Mouse (Mus musculus) testis, postnatal 14 days (tissue): Measurements from ENCODE around the gene 1700024P04Rik.

Experiments used
- DNase-seq: peaks from one replicate; pipeline ENCODE4 v3.0.0; 2021; ENCODE audit warnings: low spot score

The 1700024P04Rik gene

DNA sequence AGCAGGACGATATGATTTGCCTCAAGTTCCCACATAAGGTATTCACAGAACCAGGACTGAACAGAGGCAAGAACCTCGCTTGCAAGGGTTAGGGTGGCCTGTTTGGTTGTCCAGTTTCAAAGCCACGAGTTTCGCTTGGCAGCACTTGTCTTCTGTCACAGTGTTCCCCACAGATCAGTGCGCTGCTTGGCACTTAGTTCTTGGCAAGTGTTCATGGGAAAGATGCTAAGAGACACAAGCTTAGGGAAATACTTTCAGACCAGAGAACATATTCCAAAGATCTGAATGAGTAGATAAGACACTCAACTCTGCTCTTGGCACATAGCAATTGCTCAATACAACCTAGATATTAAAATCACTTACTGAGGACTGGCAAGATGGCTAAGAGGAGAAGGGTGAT lies 17.8 kb downstream of the 1700024P04Rik start:
- no peak for DNase-seq

DNA sequence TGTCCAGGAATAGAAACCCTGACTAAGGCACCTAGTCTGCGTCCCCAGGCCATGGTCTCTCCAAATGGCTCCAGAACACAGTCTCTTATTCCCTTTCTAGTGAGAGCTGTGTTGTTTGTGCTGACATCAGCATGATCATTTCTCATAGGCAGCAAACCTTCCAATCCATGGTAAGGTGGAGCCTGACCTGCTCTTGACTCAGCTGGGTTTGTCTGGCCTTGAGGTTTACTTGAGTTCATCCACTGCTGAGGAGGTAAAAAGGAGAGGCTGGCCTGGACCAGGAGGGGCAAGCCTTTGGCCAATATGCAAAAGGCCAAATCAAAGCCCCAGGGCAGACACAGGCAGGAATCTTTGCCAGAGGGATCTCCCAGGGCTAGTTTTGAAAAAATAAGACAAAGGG lies 20.8 kb downstream of the 1700024P04Rik start:
- DNase-seq, result no peak

DNA sequence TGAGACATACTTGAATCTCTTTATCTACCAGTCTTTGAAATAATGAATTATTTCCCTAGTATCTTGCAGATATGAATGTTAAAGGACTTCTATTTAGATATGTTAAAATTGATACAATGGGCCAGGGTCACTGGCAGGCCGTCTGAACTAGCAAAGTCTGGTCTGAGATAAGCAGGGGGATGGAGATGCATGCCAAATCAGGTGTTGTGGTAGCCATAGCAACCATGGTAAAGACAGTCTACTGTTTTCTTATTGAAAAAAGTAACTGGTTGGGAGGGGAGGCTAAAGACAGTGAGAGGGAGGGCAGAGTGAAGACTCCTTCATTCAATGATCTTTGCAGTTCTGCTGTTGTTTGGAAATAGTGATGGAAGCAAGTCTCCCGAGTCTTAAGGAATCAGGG lies 26.2 kb downstream of the 1700024P04Rik start:
- DNase-seq, result no peak

DNA sequence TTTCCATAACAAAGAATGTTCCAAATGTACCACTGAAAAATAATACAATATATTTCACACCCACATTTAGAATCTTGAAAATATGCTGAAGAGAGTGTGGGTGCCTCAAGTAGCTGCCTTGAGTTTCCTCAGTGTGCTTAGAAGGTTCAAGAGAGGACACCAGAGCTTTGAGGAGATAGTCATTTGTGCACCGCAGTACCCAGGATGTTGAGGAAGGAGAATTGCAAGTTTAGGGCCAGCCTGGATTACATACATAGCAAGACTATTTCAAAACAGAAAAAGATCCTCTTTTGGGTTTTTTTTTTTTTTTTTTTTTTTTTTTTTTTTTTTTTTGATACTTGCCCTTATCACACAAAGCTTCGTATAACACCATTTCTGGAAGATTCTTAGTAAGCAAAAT lies 28.2 kb downstream of the 1700024P04Rik start:
- DNase-seq, result no peak

DNA sequence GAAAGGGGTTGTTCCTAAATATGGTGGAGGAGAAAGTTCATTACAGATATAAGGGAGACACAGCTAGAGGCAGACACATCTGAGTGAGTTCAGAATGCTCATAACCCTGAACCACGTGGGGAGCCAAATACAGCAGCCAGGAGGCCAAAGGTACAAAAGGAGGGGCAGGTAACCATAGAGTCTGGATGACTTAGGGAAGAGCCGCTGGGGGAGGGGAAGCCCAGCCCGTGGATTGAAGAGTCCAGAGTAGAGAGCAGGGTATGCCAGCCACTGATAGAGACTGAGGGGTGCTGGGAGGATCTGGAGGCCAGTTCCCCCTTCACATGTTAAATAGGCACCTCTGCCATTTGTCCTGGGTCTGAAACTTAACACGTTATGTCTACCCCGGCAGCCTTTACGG lies 28.7 kb downstream of the 1700024P04Rik start:
- no peak for DNase-seq

DNA sequence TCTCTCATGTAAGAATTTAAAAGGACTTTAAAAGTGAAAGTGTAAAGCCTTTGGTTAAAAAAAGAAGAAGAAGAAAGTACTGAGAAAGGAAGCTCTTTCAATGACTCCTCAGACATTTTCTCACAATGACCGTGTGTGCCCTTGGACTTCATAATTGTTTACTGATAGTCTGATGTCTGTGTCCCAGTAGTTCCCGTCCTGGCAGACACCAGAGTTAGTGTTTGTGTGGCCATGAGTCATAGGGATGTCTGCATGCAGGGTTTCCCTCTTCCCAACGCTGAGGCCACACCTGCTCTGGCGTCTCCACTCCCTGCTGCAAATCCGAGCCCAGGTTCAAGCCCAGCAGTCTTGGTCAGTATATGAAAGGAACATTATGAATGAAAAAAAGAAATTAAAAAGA lies 29.1 kb downstream of the 1700024P04Rik start:
- DNase-seq, result peak; percentile 18

DNA sequence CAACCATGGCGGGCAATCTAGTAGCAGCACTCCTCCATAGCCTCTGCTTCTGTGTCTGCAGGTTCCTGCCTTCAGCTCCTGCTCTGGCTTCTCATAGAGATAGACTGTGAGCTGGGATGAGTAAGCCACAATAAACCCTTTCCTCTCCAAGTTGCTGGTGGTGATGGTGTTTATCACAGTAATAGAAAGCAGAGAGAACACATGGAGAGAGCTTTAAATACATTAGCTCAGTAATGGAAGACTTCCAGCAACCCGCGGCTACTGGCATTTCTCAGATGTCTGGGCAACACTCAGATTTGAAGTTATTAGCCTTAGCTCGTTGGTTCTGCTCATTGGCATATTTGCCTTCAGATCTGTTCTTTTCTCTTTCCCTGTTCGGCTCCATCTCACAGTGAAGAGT lies 30.5 kb downstream of the 1700024P04Rik start:
- DNase-seq, result no peak

DNA sequence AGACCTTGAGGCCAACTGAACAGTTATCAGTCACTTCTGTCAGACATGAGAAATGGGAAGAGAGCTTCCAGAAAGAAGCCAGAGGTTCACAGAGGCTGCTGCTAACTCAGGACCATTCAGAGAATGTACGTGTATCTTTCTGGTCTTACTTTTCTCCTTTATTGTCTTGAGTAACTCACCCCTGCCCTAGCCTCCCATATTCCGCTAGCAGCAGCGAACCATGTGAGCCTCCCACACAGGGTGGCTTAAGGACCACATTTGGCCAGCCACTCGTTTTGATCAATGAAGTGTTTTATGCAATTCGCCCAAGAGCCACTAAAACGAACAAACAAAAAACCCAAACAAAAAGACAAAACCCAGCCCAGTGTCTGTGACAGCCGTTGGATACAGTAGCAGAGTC lies 32.4 kb downstream of the 1700024P04Rik start:
- no peak for DNase-seq

DNA sequence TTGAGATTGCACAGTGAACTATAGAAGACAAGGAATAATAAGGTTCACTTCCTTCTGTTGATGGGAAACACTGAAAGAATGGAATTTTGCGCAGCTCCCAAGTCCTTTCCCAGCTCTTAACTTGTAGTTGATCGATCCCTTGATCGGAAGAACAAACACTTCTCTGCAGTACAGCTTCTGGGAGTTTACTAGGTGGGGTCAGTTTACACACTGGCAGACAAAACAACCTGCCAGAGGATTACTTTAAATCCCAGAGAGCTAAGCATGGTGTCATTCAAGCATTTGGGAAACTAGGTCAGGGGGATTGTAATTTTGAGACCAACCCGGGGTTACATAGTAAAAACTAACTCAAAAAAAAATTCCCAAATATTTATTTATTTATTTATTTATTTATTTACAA lies 36.2 kb downstream of the 1700024P04Rik start:
- no peak for DNase-seq

DNA sequence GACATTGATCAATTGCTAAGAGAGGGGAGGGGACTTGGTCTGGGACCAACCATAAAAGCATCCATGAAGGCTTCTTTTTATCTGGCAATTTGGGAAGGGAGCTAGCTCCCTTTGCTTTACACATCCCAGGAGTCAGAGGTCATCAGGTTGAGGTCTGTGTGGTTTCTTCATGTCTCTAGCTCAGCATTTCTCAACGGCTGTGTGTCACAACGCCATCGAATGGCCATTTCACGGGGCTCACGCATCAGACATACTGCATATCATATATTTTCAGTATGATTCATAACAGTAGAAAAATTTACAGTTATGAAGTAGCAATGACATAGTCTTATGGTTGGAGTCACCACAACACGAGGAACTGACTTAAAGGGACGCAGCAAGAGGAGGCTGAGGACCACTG lies 37.9 kb downstream of the 1700024P04Rik start:
- DNase-seq, result no peak

DNA sequence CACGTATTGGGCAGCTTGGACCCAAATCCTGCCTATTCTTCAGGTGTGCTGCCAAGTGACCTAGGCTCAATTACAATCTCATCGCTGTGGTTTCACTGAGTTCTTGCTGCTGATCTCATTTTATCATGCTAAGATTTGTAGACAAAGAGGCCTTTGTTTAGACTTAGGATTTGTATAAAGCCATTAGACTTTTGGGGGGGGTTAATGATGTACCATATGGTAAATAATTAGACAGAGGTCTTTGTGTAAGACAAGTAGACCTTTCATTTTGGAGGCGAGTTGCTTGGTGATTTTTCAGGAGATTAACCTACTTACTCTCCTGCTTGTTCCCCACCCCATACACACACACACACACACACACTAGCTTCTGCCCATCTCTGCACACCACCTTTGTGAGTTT lies 38.5 kb downstream of the 1700024P04Rik start:
- DNase-seq, result no peak

DNA sequence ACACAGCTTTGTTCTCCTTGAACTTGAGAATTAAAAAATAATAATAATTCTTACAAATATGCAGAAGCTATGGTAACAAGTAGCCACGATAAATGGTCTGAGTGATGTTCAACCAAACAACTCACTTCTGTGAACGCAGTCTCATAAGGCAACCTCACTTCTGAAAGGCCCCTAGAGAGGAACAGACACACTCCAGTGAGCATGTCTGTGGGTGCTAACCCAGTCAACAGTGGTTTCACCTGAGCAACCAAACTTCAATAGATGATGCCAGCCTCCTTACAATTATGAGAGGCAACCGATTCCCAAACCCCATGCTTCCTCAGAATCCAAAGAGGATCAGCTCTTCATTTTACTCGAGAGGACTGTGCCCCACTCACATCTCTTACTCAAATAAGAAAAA lies 39.0 kb downstream of the 1700024P04Rik start:
- DNase-seq, result no peak

DNA sequence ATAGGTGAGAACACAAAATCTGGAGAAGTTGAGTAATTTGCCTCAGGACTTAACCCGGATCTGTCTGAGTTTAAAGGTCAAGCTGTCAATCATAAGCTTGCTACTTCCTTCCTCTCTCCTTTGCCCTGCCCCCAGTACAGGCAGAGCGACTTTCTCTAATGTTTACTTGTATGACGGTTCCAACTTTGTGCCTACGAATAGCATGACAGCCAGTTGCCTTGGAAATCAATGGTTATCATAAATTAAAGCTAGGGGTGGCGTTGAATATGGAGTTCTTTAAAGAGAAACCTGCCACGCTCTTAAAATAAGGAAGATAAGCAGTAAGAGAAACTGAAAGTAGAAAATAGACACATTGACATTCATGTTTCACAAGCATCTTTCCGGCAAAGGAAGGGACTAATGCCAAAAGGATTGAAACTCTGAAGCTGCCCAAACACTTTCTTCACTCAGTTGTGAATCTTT lies 39.7 kb downstream of the 1700024P04Rik start:
- DNase-seq, result no peak

DNA sequence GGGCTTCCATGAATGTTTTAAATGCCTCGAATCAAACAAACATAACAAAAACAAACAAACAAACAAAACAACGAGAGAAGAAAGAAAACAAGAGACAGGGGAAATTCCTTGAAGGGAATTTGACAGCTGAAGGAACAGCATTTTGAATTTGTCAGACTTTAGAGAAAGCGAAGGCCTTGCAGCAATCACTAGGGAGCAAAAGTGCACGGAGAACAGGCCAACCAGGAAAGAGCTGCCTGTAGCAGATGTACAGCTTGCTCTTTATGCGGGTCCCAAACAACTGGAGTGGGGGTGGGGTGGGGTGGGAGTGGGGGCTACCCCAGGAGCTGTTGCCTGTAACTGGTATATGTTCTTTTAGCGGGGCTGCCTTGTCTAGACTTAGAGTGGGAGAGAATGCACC lies 42.0 kb downstream of the 1700024P04Rik start:
- no peak for DNase-seq

DNA sequence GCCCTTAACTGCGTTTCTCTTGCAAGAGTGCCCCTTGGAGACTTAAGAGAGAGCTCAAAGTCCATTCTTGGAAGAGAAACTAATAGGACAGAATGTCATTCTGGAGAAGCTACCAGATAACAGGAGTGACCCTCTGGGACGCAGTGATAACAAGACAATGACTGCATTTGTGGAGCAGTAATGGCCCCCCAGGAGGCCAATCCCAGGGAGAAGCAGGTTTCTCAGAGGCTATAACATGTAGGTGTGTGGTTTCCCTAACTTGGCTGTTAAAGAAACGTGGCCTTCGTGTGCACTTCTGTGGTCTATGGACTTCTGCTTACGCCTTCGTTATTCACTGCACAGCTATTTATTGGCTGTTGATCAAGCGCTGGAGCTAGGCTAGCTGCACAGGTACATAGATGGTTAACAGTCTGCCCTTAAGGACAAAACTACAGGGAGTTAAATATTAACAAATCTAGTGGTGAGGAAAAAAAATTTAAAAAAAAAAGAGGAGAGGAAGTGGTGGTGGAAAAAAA lies 42.5 kb downstream of the 1700024P04Rik start:
- DNase-seq, result no peak

DNA sequence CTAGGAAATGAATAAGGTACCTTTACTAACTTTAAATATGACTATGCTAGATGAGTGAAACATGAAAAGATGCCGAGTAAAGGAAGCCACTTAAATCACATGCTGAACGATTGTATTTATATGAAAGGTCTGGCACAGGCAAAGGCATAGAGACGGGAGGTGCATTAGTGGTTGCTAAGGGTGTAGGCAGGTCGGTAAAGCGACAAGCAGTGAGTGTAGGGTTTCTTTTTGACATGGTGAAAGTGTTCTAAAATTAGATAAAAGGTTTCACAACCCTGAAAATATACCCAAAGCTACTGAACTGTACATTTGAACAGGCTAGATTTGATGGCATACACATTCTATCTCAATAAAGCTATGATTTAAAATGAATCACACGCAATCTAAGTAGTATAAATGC lies 47.3 kb downstream of the 1700024P04Rik start:
- no peak for DNase-seq
